8 mouse cellular contexts compared by ENCODE assay signal in the genomic region with DNA sequence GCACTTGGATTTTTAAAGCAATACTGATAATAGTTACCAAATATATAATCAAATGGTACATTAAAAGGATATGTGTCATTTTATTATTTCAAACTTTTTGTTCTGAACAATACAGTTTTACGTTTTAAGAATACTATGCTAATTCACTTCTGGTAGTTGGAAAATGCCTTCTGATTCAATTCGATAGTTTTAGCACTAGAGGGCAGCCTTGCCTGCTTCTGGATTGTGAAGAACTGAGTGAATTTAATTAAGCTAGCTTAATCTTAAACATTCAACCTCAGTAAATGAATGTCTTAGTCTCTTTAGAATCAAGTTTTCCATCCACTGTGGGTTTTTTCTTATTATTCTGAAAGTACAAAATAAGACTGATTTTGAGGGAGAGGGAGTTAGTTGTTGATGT. TPM values are rescaled to one million over a fixed set of nuclear protein-coding genes. Genes with fewer than 3 reads are reported as not detected.
A peak's percentile ranks its signal among the peaks of the same experiment; 100 is the strongest.
DNase-seq lines count a peak whose midpoint lies in the region; ATAC-seq and TF ChIP-seq lines count a peak whose summit lies in the region.
"Had no signal": no experiment of that assay in that cellular context is flagged by ENCODE, and none has a peak within 500 bp of the region (broad histone marks: within the 10 kb centered on the region; RNA-seq: fewer than 3 reads in every experiment).

No protein-coding gene starts in this region.

- ATAC-seq in Patski: no peak

- peaks cover 6 to 33% of the 10 kb centered on the region in 2 experiments for H3K36me3 ChIP-seq in CH12.LX (replicated peaks in 1 of 2; ENCODE audit: control insufficient read depth in 1 of 2, insufficient read depth in 1 of 2, low read length in 1 of 2)

- no peak for TF ChIP-seq EP300 in CH12.LX (IDR thresholded peaks at IDR 0.05; ENCODE audit: low read length)

- peaks cover 0 to 20% of the 10 kb centered on the region in 2 experiments; a peak in 2 of 4 replicates for H3K4me1 ChIP-seq in CH12.LX (ENCODE audit: control insufficient read depth in 1 of 2, insufficient read depth in 2 of 2)
- no peaks in the 10 kb centered on the region for H3K4me1 ChIP-seq in cerebellum, adult 2 months (ENCODE audit: control insufficient read depth, insufficient read depth, low read length)

- H3K27ac ChIP-seq in CH12.LX (ENCODE audit: insufficient read depth, low read depth): no peak overlapping the region
- H3K27ac ChIP-seq in cerebellum, adult 2 months (ENCODE audit: insufficient read depth, low read length): no peak overlapping the region

- dilution Hi-C loops in CH12.LX (cut with MboI; ENCODE audit: extremely low pct_ligation_motif_present, extremely low pct_unique_long_range_greater_than_20kb, low sequenced_read_pairs): no loop called here

- in situ Hi-C loops in CH12.LX (cut with MboI; ENCODE audit: low pct_ligation_motif_present, low pct_unique_long_range_greater_than_20kb, low sequenced_read_pairs) (loop anchor here (25.0 kb wide), 1 partner anchor 646 kb away; a partner anchor contains a TSS), Patski (cut with MboI; ENCODE audit: low pct_unique_long_range_greater_than_20kb) (loop anchor here (10.0 to 25.0 kb wide), 2 partner anchors 379 to 671 kb away; no protein-coding TSS in a partner anchor)

- POLR2A ChIA-PET in Patski (lab: Charles Lee): no interaction called here

- no peak for TF ChIP-seq POLR2A in CH12.LX (IDR thresholded peaks at IDR 0.05; ENCODE audit: low read depth, low read length)
- TF ChIP-seq POLR2A in cerebellum, adult 2 months (IDR thresholded peaks at IDR 0.05; ENCODE audit: borderline replicate concordance, insufficient read depth, low read length): no peak

- H3K9ac ChIP-seq in CH12.LX (ENCODE audit: insufficient read depth, low read depth): no peak overlapping the region

- 47% methylated on average over 2 of the region's 2 CpGs for WGBS in cerebellum, adult 2 months

- peak; percentile 85 for TF ChIP-seq RAD21 in CH12.LX (IDR thresholded peaks at IDR 0.05; ENCODE audit: low read depth, low read length)

- H3K27me3 ChIP-seq in CH12.LX (replicated peaks): no peaks in the 10 kb centered on the region
- H3K27me3 ChIP-seq in Patski: no peaks in the 10 kb centered on the region
- no peaks in the 10 kb centered on the region for H3K27me3 ChIP-seq in cerebellum, adult 2 months (ENCODE audit: control insufficient read depth, insufficient read depth, low read length)

- CTCF ChIA-PET in Patski (lab: Charles Lee): interaction anchor here (1.0 to 4.0 kb wide), 6 partner anchors 9 to 380 kb away, joined by 3 to 20 read pairs (median 4); no protein-coding TSS in a partner anchor

- no peaks in the 10 kb centered on the region for H3K9me3 ChIP-seq in CH12.LX (replicated peaks; ENCODE audit: low read length)

- peak; percentile 5 for DNase-seq in layer of hippocampus, adult 9-10 months (ENCODE audit: low spot score)
- DNase-seq in layer of hippocampus, postnatal 25 days (ENCODE audit: extremely low spot score in 1 of 2, low spot score in 1 of 2): no peak
- DNase-seq in CH12.LX (ENCODE audit: extremely low read depth): peak; percentile 54
- no peak for DNase-seq in Patski (ENCODE audit: low read depth, low spot score)
- DNase-seq in lung, postnatal 36 days: peak; percentile 44
- no peak for DNase-seq in spleen, adult 18-20 months
- no peak for DNase-seq in cerebellum, adult 2 months

- no peak overlapping the region for H3K4me2 ChIP-seq in CH12.LX (ENCODE audit: insufficient read depth, low read depth, poor library complexity, severe bottlenecking)

- peak; percentile 40 to 77; a peak in 3 of 4 replicates for TF ChIP-seq CTCF in CH12.LX (conservative IDR thresholded peaks at IDR 0.05 in 1 of 2, IDR thresholded peaks at IDR 0.05 in 1 of 2; ENCODE audit: low read depth in 2 of 2, low read length in 2 of 2)
- TF ChIP-seq CTCF in Patski (IDR thresholded peaks at IDR 0.05): peak; percentile 60
- no peak for TF ChIP-seq CTCF in cerebellum, adult 2 months (IDR thresholded peaks at IDR 0.05; ENCODE audit: borderline replicate concordance, insufficient read depth, low read depth, low read length)

- no peaks in the 10 kb centered on the region for H3K79me2 ChIP-seq in CH12.LX (replicated peaks; ENCODE audit: control insufficient read depth, extremely low read depth, insufficient read depth, poor library complexity, severe bottlenecking)

- no peak overlapping the region for H3K4me3 ChIP-seq in CH12.LX (replicated peaks in 1 of 3; ENCODE audit: low read depth in 2 of 3, low read length in 2 of 3, poor library complexity in 1 of 3)
- no peak overlapping the region for H3K4me3 ChIP-seq in cerebellum, adult 2 months (replicated peaks; ENCODE audit: insufficient read depth, low read depth, low read length)

TF ChIP-seq in CH12.LX, 34 proteins besides CTCF, POLR2A, EP300 and RAD21:
- TF ChIP-seq ZC3H11A (IDR thresholded peaks at IDR 0.05; ENCODE audit: low read depth, low read length) (peak; percentile 36), E2F4 (IDR thresholded peaks at IDR 0.05; ENCODE audit: insufficient replicate concordance, low read depth, low read length) (no peak), SMC3 (IDR thresholded peaks at IDR 0.05; ENCODE audit: low read depth, low read length) (peak; percentile 65)

RNA-seq across cellular contexts. Expression of a gene that starts 31.9 kb away (rescaled TPM):
- 10 to 100 TPM; 68.5 to 80.5 TPM for total RNA-seq in layer of hippocampus, postnatal 25 days (2021)
- total RNA-seq in CH12.LX (2012; rRNA removed) (72.6 and 102 TPM in 2 replicates), CH12.LX (2014; rRNA removed) (246 and 288 TPM in 2 replicates)
- polyA plus RNA-seq in CH12.LX (2012; ENCODE audit: insufficient read length, low read depth) (228 and 251 TPM in 2 replicates), Patski (2021) (94.0 TPM)
- polyA plus RNA-seq in cerebellum, adult 2 months (2012; rRNA removed): 51.9 and 53.9 TPM in 2 replicates

RNA-seq across cellular contexts. Expression of a gene that starts 32.0 kb away (rescaled TPM):
- total RNA-seq in layer of hippocampus, postnatal 25 days (2021): 10 to 100 TPM; 26.3 to 29.6 TPM
- total RNA-seq in CH12.LX (2012; rRNA removed) (4.7 and 4.9 TPM in 2 replicates), CH12.LX (2014; rRNA removed) (2.9 and 3.5 TPM in 2 replicates)
- polyA plus RNA-seq in CH12.LX (2012; ENCODE audit: insufficient read length, low read depth) (3.5 and 4.0 TPM in 2 replicates), Patski (2021) (12.6 TPM)
- 6.6 and 6.9 TPM in 2 replicates for polyA plus RNA-seq in cerebellum, adult 2 months (2012; rRNA removed)

RNA-seq across cellular contexts. Expression of a gene that starts 56.1 kb away (rescaled TPM):
- not detected for total RNA-seq in layer of hippocampus, postnatal 25 days (2021)
- total RNA-seq in CH12.LX (2012; rRNA removed) (not detected in 2 replicates), CH12.LX (2014; rRNA removed) (not detected in 2 replicates)
- polyA plus RNA-seq in CH12.LX (2012; ENCODE audit: insufficient read length, low read depth) (not detected in 2 replicates), Patski (2021) (0.56 TPM)
- 0.05 TPM in 1 of 2 replicates, not detected in the other for polyA plus RNA-seq in cerebellum, adult 2 months (2012; rRNA removed)
- total RNA-seq: left cerebral cortex, postnatal 25 days had no signal

Comparison
In these comparisons a context has a peak if more than half of its experiments do, and no peak if none do; other contexts are left out.
1. DNase-seq: peak in layer of hippocampus, adult 9-10 months (single experiment), CH12.LX (single experiment) and lung, postnatal 36 days (single experiment); none in layer of hippocampus, postnatal 25 days (0 of 2), Patski (single experiment), spleen, adult 18-20 months (0 of 2) and cerebellum, adult 2 months (0 of 2).